Mouse (Mus musculus): ENCODE results near the gene Tnni3. TPM values are rescaled to one million over a fixed set of nuclear protein-coding genes. Genes with fewer than 3 reads are reported as not detected.
"Not testable (repeated sequence)": the region's sequence is repeated elsewhere in the genome, so short reads cannot be mapped to it uniquely, and the experiment has no call there.

Tnni3 gene
- polyA plus RNA-seq (2021) = 0.33 TPM

DNA sequence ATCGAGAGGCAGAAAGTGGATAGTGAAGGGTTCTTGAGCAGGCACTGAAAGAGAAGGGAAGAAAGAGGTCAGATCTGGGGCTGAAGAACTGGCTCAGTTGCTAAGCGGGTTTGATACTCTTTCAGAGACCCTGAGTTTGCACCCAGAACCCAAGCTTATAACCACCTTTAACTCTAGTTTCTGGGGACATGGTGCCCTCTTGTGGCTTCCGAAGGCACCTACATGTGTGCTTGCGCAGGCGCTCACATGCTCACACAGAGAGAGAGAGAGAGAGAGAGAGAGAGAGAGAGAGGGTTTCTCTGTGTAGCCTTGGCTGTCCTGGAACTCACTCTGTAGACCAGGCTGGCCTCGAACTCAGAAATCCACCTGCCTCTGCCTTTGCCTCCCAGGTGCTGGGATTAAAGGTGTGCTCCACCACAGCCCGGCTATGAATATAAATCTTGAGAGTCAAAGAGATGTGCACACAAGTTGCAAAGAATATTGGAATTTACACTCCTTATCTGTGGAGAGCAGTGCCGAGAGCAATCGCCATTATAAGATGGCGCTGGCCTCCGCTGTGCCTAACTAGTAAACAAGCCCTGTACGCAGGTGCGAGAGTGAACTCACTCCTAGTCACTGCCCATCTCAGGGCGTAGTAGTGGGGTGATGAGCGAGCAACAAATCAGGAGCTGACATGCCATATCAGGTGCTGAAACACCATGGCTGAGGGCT, at the start of gene Tnni3:
Gene Tnni3, minus strand, starts transcription at position 18 of the 711 bp plus-strand sequence.
- POLR2A ChIA-PET = interaction anchor here (0.7 kb wide), 2 partner anchors 14 to 938 kb away, joined by 3 to 4 read pairs; no protein-coding TSS in a partner anchor
- TF ChIP-seq CTCF (IDR thresholded peaks at IDR 0.05) = peak; percentile 71
- in situ Hi-C loops (cut with MboI; ENCODE audit: low pct_unique_long_range_greater_than_20kb); H3K27me3 ChIP-seq; DNase-seq (ENCODE audit: low read depth, low spot score): not testable (repeated sequence)
- CTCF ChIA-PET = interaction anchor here (0.9 to 3.4 kb wide), 8 partner anchors 8 to 91 kb away, joined by 3 to 20 read pairs (median 3); partner anchors contain the start of genes Dnaaf3 and Tnnt1
- peak; percentile 60 for ATAC-seq

DNA sequence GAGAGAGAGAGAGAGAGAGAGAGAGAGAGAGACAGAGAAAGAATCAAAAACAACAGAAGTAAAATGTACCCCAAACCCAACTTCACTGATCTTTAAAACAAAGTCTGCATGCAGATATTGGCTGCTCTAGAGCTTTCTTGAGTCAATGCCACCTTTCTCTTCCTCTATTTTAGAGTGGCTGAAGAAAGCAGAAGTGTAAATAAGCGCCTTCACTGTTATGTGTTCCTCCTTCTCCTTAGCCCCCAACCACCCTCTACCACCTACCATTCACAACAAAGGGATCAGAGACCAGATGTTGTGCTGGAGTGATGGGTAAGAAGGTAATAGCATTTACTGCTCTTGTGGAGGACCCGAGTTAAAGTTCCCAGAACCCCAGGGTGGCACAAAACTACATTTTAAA, 48.3 kb upstream of the Tnni3 start:
- DNase-seq (ENCODE audit: low read depth, low spot score); ATAC-seq; POLR2A ChIA-PET; CTCF ChIA-PET; in situ Hi-C loops (cut with MboI; ENCODE audit: low pct_unique_long_range_greater_than_20kb): not testable (repeated sequence)
- H3K27me3 ChIP-seq = peaks cover 12% of the 10 kb centered on the region

DNA sequence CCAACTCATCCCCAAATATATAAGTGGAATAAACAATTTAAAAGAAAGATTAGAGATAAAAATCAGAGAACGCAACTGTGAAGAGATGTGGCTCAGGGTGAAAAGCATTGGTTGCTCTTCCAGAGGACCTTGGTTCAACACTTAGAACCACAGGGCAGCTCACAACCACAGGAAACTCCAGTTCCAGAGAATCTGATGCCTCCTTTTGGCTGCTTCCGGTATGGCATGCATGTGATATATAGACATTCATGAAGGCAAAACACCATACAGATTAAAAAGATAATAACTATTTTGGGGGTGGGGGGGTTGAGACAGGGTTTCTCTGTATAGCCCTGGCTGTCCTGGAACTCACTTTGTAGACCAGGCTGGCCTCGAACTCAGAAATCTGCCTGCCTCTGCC, 38.6 kb upstream of the Tnni3 start:
- H3K27me3 ChIP-seq = peaks cover 17% of the 10 kb centered on the region
- no peak for DNase-seq (ENCODE audit: low read depth, low spot score)
- ATAC-seq = no peak
- in situ Hi-C loops (cut with MboI; ENCODE audit: low pct_unique_long_range_greater_than_20kb) = loop anchor here (10.0 kb wide), 2 partner anchors 52 to 382 kb away; no protein-coding TSS in a partner anchor
- peak; percentile 16 for TF ChIP-seq CTCF (IDR thresholded peaks at IDR 0.05)
- ChIA-PET CTCF (no interaction called here), POLR2A (no interaction called here)

DNA sequence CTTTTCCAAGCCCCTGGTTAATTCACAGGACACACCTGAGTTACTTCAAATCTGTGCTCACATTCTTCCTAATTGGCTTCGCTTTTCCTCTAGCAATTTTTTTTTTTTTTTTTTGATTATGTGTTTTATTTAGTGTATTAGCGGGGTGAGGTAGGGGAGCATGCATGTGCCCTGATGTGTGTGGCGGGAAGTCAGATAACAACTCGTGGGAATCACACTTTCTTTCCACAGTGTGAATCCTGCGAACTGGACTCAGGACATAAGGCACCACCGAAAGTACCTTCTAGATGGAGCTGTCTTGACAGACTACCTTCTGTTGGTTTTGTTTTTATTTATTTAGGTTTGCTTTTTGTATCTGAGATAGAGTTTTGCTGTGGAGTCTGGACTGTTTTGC, 33.1 kb upstream of the Tnni3 start:
- DNase-seq (ENCODE audit: low read depth, low spot score) (no peak), ATAC-seq (no peak)
- no peak for TF ChIP-seq CTCF (IDR thresholded peaks at IDR 0.05)
- ChIA-PET CTCF (no interaction called here), POLR2A (no interaction called here)
- in situ Hi-C loops (cut with MboI; ENCODE audit: low pct_unique_long_range_greater_than_20kb) = loop anchor here (10.0 kb wide), 1 partner anchor 248 kb away; no protein-coding TSS in a partner anchor
- H3K27me3 ChIP-seq = peaks cover 19% of the 10 kb centered on the region

DNA sequence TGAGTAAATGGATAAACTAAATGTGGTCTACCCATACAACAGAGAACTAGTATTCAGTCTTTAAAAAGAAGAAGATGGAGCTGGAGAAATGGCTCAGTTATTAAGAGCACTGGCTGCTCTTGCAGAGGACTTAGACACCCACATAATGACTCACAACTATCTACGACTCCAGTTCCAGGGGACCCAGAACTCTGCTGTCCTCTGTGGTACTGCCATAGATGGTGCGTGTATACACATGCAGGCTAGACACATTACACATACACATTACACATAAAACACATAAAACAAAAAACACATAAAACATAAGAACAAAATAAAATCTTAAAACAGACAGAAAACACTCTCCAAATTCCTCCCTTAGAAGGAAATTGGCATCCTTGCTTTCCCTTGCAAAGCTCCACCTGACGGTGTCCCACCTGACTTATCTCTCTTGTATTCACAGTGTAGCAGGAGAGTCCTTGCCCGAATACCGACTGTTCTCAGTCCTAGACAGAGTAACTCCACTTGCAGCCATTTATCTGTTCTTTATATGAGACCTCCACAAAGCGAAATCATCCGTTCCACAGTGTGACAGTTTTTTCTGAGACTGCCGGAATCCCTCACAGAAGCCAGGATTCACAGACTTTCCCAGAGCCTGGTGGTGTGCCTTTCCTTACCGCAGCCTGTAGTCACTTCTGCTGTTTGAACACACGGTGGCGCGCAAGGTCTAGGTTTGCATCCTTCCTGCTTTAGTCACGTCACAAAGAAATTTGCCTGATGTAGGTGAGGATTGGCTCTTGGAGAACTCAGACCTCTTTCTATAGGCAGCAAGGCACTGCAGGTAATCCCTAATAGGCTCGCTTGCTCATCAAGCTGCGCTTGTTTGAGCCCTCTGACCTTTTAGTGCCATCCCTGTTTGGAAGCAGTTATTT, 32.5 kb upstream of the Tnni3 start:
- POLR2A ChIA-PET = no interaction called here
- peak; percentile 96 for TF ChIP-seq CTCF (IDR thresholded peaks at IDR 0.05)
- CTCF ChIA-PET = no interaction called here
- DNase-seq (ENCODE audit: low read depth, low spot score) = peak; percentile 27
- peak; percentile 95 for ATAC-seq
- in situ Hi-C loops (cut with MboI; ENCODE audit: low pct_unique_long_range_greater_than_20kb) = loop anchor here (10.0 kb wide), 1 partner anchor 248 kb away; no protein-coding TSS in a partner anchor
- peaks cover 17% of the 10 kb centered on the region for H3K27me3 ChIP-seq

DNA sequence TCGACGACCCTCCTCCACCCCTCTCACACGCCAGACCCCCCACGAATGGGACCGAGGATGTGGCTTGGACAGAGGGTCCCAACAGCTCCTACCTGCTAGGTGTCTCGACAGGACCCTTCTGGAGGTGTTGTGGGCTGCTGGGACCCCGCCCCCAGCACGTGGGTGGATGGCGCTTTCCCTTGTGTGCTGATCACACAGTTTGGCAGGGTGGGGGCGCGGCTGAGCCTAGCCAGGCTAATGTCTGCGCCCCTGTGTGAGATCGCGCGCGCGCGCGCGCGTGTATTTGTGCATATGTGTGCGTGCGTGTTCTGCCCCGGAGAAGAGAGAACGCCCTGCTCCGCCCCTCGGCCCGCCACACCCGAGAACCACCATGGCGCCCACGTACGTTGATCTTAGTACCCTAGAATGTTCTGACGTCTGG, 23.2 kb upstream of the Tnni3 start, which contains the start of gene Syt5:
Gene Syt5, minus strand, starts transcription at position 321 of the 421 bp plus-strand sequence.
- ATAC-seq = no peak
- peaks cover 28% of the 10 kb centered on the region for H3K27me3 ChIP-seq
- ChIA-PET CTCF (no interaction called here), POLR2A (no interaction called here)
- TF ChIP-seq CTCF (IDR thresholded peaks at IDR 0.05) = no peak
- in situ Hi-C loops (cut with MboI; ENCODE audit: low pct_unique_long_range_greater_than_20kb) = no loop called here
- no peak for DNase-seq (ENCODE audit: low read depth, low spot score)

DNA sequence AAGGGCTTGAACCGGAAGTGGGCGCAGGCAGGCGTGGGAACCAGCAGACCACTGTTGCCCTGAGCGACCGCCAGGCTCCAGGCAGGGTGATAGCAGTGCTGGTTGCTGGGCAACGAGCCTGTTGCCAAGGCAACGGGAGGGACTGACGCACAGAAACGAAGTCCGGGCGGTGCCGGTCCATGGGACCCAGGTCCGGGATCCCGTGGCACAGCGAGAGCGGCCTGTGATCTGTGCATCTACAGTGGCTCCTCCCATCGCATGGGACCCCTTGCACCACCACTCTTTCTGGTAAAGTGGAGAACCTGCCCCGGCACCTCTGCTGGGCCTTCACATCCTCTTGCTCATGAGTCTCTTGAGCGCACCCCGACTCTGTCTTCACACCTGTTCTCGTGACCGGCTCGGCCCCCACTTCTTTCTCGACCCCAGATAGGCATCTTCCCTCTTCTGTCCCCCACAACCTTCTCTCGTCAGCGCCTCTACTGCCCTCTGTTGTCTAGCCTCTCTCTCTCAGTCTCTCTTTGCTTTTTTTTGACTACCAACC, 22.6 kb upstream of the Tnni3 start:
- in situ Hi-C loops (cut with MboI; ENCODE audit: low pct_unique_long_range_greater_than_20kb) = no loop called here
- peaks cover 28% of the 10 kb centered on the region for H3K27me3 ChIP-seq
- ChIA-PET CTCF (no interaction called here), POLR2A (no interaction called here)
- DNase-seq (ENCODE audit: low read depth, low spot score) (no peak), ATAC-seq (no peak)
- TF ChIP-seq CTCF (IDR thresholded peaks at IDR 0.05) = no peak

DNA sequence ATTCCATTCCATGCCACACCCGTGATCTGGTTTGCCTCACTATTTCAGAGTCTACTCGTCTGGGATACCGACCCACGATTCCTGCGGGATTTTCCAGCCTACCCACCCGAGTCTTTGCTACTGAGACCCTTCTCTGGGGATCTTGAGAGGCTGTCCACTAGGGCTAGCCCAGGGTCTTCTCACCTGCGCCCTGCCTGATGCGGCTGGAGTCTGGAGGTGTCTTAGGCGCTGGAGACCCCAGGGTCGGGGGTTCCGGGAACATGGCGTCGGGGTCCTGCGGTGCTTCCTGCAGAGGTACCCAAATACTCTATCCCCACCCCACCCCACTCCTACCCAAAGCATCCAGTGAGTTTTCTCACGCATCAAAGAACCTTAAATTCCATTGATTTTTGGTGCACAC, 22.0 kb upstream of the Tnni3 start:
- ATAC-seq = no peak

DNA sequence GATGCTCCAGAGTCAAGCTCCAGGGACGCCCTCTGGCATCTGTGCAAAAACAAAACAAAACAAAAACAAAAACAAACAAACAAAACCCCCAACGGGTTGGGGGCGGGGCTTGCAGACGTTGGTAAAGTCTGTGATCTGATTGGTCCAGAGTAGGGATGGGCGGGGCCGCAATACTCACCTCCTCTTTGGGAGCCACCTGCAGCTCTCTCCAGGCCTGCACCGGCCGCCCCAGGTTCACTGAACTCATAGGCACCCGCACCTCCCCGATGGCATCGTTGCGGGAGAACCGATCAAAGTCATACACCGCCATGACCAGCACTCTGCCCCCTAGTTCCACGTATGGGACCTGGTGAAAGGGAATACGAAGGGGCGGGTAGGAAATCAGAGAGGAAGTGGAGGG, 18.0 kb upstream of the Tnni3 start:
- CTCF ChIA-PET = no interaction called here

More for the DNA sequence above, 22.0 kb upstream of the Tnni3 start:
- ChIA-PET POLR2A (no interaction called here), CTCF (no interaction called here)
- in situ Hi-C loops (cut with MboI; ENCODE audit: low pct_unique_long_range_greater_than_20kb) = no loop called here
- DNase-seq (ENCODE audit: low read depth, low spot score) = no peak
- peaks cover 24% of the 10 kb centered on the region for H3K27me3 ChIP-seq
- no peak for TF ChIP-seq CTCF (IDR thresholded peaks at IDR 0.05)

DNA sequence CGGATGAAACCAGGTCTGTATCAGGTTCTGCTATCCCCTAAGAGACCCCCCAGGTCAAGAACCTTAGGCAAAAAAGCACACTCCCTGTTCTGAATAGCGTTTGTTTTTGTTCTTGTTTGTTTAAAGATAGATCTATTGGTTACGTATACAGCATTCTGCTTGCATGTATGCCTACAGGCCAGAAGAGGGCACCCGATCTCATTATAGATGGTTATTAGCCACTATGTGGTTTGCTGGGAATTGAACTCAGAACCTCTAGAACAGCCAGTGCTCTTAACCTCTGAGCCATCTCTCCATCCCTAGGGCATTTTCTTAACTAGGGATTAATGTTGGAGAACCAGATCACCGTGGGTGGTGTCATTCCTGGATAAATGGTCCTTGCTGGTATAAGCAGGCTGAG, 17.3 kb upstream of the Tnni3 start:
- POLR2A ChIA-PET = no interaction called here
- CTCF ChIA-PET = no interaction called here
- no peak for TF ChIP-seq CTCF (IDR thresholded peaks at IDR 0.05)
- ATAC-seq (no peak), DNase-seq (ENCODE audit: low read depth, low spot score) (no peak)
- in situ Hi-C loops (cut with MboI; ENCODE audit: low pct_unique_long_range_greater_than_20kb) = no loop called here
- H3K27me3 ChIP-seq = peaks cover 26% of the 10 kb centered on the region

More for the DNA sequence above, 18.0 kb upstream of the Tnni3 start:
- ATAC-seq = no peak
- in situ Hi-C loops (cut with MboI; ENCODE audit: low pct_unique_long_range_greater_than_20kb) = no loop called here
- DNase-seq (ENCODE audit: low read depth, low spot score) = no peak
- POLR2A ChIA-PET = no interaction called here
- H3K27me3 ChIP-seq = peaks cover 28% of the 10 kb centered on the region
- TF ChIP-seq CTCF (IDR thresholded peaks at IDR 0.05) = no peak

All from Patski (cell line).